Mouse (Mus musculus) olfactory bulb, adult 2 months (tissue): ENCODE measurements at regions not wholly inside any gene's neighbourhood (a gene's known extent, or its start where the extent isn't known, plus 50 kb on each side); places are given as distances from the start of the nearest gene placed in this dataset.

Experiments used
- CTCF ChIP-seq: fragments of 200-500 bp; IDR thresholded peaks from 2 replicates; pipeline ENCODE4 v1.5.1; 2012; ENCODE audit warnings: low read depth, mild to moderate bottlenecking, low read length, moderate library complexity; ENCODE audit not compliant: insufficient read depth
- POLR2A ChIP-seq: fragments of 200-500 bp; IDR thresholded peaks from 2 replicates; pipeline ENCODE4 v1.6.1; 2012; ENCODE audit warnings: mild to moderate bottlenecking, low read depth, low read length, moderate library complexity; ENCODE audit not compliant: insufficient read depth

DNA sequence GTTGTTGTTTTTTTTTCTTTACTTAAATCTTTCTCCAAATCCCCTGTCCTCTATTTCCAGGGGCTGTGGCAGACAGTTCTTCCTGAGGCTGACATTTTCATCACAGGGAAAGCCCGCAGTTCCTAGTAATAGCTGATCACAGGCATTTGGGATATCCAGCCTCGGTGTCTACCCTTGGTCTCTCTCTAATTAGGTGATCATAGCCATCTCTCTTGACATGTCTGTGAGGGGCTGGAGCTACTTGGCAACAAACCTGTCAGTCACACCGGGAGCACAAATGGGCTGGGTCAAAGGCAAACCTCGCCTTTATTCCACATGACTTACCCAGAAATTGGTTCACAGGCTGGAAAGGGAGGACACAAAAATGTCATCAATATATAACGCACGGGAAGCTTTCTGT, 86.7 kb upstream of the Mylip start:
- TF ChIP-seq CTCF (no peak), POLR2A (no peak)
